Mouse (Mus musculus) stomach, postnatal 0 days (tissue): ENCODE measurements around the gene Yap1. TPM values are rescaled to one million over a fixed set of nuclear protein-coding genes. Genes with fewer than 3 reads are reported as not detected.

Source experiments
- ATAC-seq: fragments of 200-750 bp; cut with Nextera tagmentation; 2 replicates; pipeline ENCODE4 v1.8.0; 2017; ENCODE audit not compliant: low FRiP score, low TSS enrichment
- DNase-seq: peaks from one replicate; pipeline ENCODE4 v3.0.0-alpha.2; 2016; ENCODE audit warnings: low spot score
- H3K27ac ChIP-seq: fragments of 300-500 bp; sonication (generic); replicated peaks from 2 replicates; pipeline ENCODE4 v1.5.1; 2014; ENCODE audit warnings: mild to moderate bottlenecking, control low read depth
- H3K27me3 ChIP-seq: fragments of 300-500 bp; sonication (generic); 2 replicates; pipeline ENCODE4 v1.6.1; 2014; ENCODE audit warnings: low read length; ENCODE audit not compliant: control insufficient read depth, insufficient read depth
- H3K36me3 ChIP-seq: fragments of 300-500 bp; sonication (generic); 2 replicates; pipeline ENCODE4 v1.6.1; 2014; ENCODE audit warnings: low read length, mixed read lengths; ENCODE audit not compliant: control insufficient read depth, insufficient read depth
- H3K4me1 ChIP-seq: fragments of 300-500 bp; sonication (generic); replicated peaks from 2 replicates; pipeline ENCODE4 v1.6.1; 2014; ENCODE audit warnings: antibody characterized with exemption; ENCODE audit not compliant: control insufficient read depth, insufficient read depth
- H3K4me2 ChIP-seq: fragments of 300-500 bp; sonication (generic); replicated peaks from 2 replicates; pipeline ENCODE4 v1.6.1; 2014; ENCODE audit warnings: low read depth, mild to moderate bottlenecking, control low read depth, moderate library complexity
- H3K4me3 ChIP-seq: fragments of 300-500 bp; sonication (generic); 2 replicates; pipeline ENCODE4 v1.5.1; 2014; ENCODE audit warnings: low read depth, low read length, control low read depth
- H3K9ac ChIP-seq: fragments of 300-500 bp; sonication (generic); 2 replicates; pipeline ENCODE4 v1.6.1; 2014; ENCODE audit warnings: mild to moderate bottlenecking, low read length, control low read depth, mixed read lengths
- H3K9me3 ChIP-seq: fragments of 300-500 bp; sonication (generic); 2 replicates; pipeline ENCODE4 v1.6.1; 2016; ENCODE audit warnings: low read length; ENCODE audit not compliant: control insufficient read depth
- CTCF ChIP-seq: IDR thresholded peaks from 2 replicates; pipeline ENCODE4 v1.5.1; 2016; ENCODE audit warnings: antibody characterized with exemption, low read depth, mild to moderate bottlenecking, moderate library complexity
- EP300 ChIP-seq: optimal IDR thresholded peaks from 2 replicates; pipeline ENCODE3; 2016; ENCODE audit warnings: antibody characterized with exemption
- WGBS: fragments of 180-500 bp; shearing (Covaris S2); extraction: QIAGEN DNeasy Blood & Tissue Kit; methylation state at CpG from one replicate; pipeline ENCODE4 v1.1.7; 2014; 5-methylcytosine and 5-hydroxymethylcytosine counted together
- polyA plus RNA-seq: library from polyadenylated mRNA; unstranded; fragments of >200 nt; fragmentation: Nextera tagmentation; extraction: Ambion mirVana; gene quantifications from 2 replicates; pipeline ENCODE4 v1.2.1, GENCODE M21; 2015

Gene Yap1
- polyA plus RNA-seq, 1 experiment from 2014 or later: 13.6 TPM

GRCm38 (mm10) chr9:7983665-7984064, 20.7 kb downstream of the Yap1 start:
- H3K27ac ChIP-seq: no peak overlapping the region
- DNase-seq (no peak), ATAC-seq (no peak)
- WGBS: 38% methylated on average over 2 of the region's 2 CpGs
- H3K4me1 ChIP-seq: no peaks in the 10 kb centered on the region; the same call in 1 of the 2 replicates
- H3K9me3 ChIP-seq: no peaks in the 10 kb centered on the region
- H3K4me2 ChIP-seq: no peak overlapping the region
- no peak overlapping the region for H3K9ac ChIP-seq
- no peaks in the 10 kb centered on the region for H3K27me3 ChIP-seq
- no peak overlapping the region for H3K4me3 ChIP-seq
- no peak for TF ChIP-seq CTCF
- no peak for TF ChIP-seq EP300
- no peaks in the 10 kb centered on the region for H3K36me3 ChIP-seq

- no peaks in the 10 kb centered on the region; the same call in 1 of the 2 replicates for H3K4me1 ChIP-seq
- H3K36me3 ChIP-seq: no peaks in the 10 kb centered on the region
- H3K4me3 ChIP-seq: no peak overlapping the region
- no peak overlapping the region for H3K4me2 ChIP-seq
- no peak for DNase-seq
- no peaks in the 10 kb centered on the region for H3K9me3 ChIP-seq
- no peak overlapping the region for H3K27ac ChIP-seq
- 47% methylated on average over 2 of the region's 2 CpGs for whole genome bisulfite sequencing
- TF ChIP-seq CTCF (no peak), EP300 (no peak)
- H3K9ac ChIP-seq: no peak overlapping the region
- no peaks in the 10 kb centered on the region for H3K27me3 ChIP-seq
- no peak for ATAC-seq
Measured at GRCm38 (mm10) chr9:7980162-7980561, 24.2 kb downstream of the Yap1 start.

GRCm38 (mm10) chr9:7979153-7979916, 25.1 kb downstream of the Yap1 start:
- WGBS: 71% methylated on average over 11 of the region's 11 CpGs
- no peak for DNase-seq
- Histone ChIP-seq H3K27me3 (no peaks in the 10 kb centered on the region), H3K4me3 (no peak overlapping the region), H3K9me3 (no peaks in the 10 kb centered on the region), H3K27ac (0 out of 2 replicates have a peak overlapping the region, but pooled peaks have one; percentile 30), H3K9ac (no peak overlapping the region), H3K4me2 (no peak overlapping the region), H3K36me3 (no peaks in the 10 kb centered on the region), H3K4me1 (no peaks in the 10 kb centered on the region; the same call in 1 of the 2 replicates)
- no peak for TF ChIP-seq CTCF
- no peak for TF ChIP-seq EP300
- no peak for ATAC-seq

- H3K36me3 ChIP-seq: no peaks in the 10 kb centered on the region
- no peak overlapping the region for H3K9ac ChIP-seq
- no peaks in the 10 kb centered on the region for H3K27me3 ChIP-seq
- no peak overlapping the region for H3K27ac ChIP-seq
- H3K4me3 ChIP-seq: no peak overlapping the region
- no peaks in the 10 kb centered on the region for H3K9me3 ChIP-seq
- 86% methylated on average over 3 of the region's 3 CpGs for WGBS
- no peak overlapping the region for H3K4me2 ChIP-seq
- no peaks in the 10 kb centered on the region; the same call in 1 of the 2 replicates for H3K4me1 ChIP-seq
- DNase-seq (no peak), ATAC-seq (no peak)
- TF ChIP-seq EP300: no peak
- peak; percentile 60 for TF ChIP-seq CTCF
Measured at GRCm38 (mm10) chr9:7978502-7978901, 25.9 kb downstream of the Yap1 start.

GRCm38 (mm10) chr9:7977587-7977986, 26.8 kb downstream of the Yap1 start:
- ATAC-seq (peak; percentile 83), DNase-seq (peak; percentile 25)
- no peaks in the 10 kb centered on the region for H3K36me3 ChIP-seq
- H3K4me2 ChIP-seq: no peak overlapping the region
- TF ChIP-seq CTCF: no peak
- no peak for TF ChIP-seq EP300
- 63% methylated on average over 5 of the region's 5 CpGs for WGBS
- no peaks in the 10 kb centered on the region for H3K9me3 ChIP-seq
- no peaks in the 10 kb centered on the region for H3K27me3 ChIP-seq
- no peaks in the 10 kb centered on the region for H3K4me1 ChIP-seq
- no peak overlapping the region for H3K4me3 ChIP-seq
- no peak overlapping the region for H3K9ac ChIP-seq
- H3K27ac ChIP-seq: no peak overlapping the region

GRCm38 (mm10) chr9:7971993-7972392, 32.4 kb downstream of the Yap1 start:
- 74% methylated on average over 2 of the region's 2 CpGs for WGBS
- DNase-seq: no peak

More at GRCm38 (mm10) chr9:7971993-7972392, 32.4 kb downstream of the Yap1 start:
- no peak for TF ChIP-seq EP300
- no peak for TF ChIP-seq CTCF
- H3K27me3 ChIP-seq: no peaks in the 10 kb centered on the region
- H3K4me3 ChIP-seq: no peak overlapping the region
- H3K4me2 ChIP-seq: no peak overlapping the region
- ATAC-seq: no peak
- no peaks in the 10 kb centered on the region for H3K4me1 ChIP-seq
- H3K9ac ChIP-seq: no peak overlapping the region
- H3K9me3 ChIP-seq: no peaks in the 10 kb centered on the region
- no peaks in the 10 kb centered on the region for H3K36me3 ChIP-seq
- no peak overlapping the region for H3K27ac ChIP-seq
